ENCODE assay signal across 17 mouse cellular contexts in the genomic region with DNA sequence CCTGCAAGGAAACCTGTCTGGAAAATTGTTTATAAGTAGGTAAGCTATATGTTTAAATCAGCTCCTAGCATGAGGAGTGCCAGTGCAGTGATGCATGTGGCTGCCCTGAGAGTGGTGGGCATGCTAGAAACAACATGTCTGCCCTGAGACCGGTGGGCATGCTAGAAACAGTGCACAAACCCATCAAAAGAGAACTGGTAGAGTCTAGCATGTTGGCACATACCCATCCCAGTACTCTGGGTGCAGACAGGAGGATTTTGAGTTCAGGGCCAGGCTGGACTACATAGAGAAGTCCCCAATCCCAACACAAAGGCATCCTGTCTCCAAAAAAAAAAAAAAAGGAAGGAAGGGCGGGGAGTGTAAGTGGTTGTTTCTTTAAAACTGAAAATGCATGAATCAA. TPM values are rescaled to one million over a fixed set of nuclear protein-coding genes. Genes with fewer than 3 reads are reported as not detected.
"Had no signal": no experiment of that assay in that cellular context is flagged by ENCODE, and none has a peak within 500 bp of the region (broad histone marks: within the 10 kb centered on the region; RNA-seq: fewer than 3 reads in every experiment).

No protein-coding gene starts in this region.

- H3K9ac ChIP-seq: intestine, embryonic 15.5 days; limb, embryonic 13.5 days; liver, embryonic 14.5 days; lung, embryonic 14.5 days; midbrain, embryonic 13.5 days; neural tube, embryonic 12.5 days had no signal

- H3K36me3 ChIP-seq: intestine, embryonic 15.5 days; limb, embryonic 13.5 days; midbrain, embryonic 13.5 days; neural tube, embryonic 12.5 days had no signal

- H3K27ac ChIP-seq: intestine, embryonic 15.5 days; layer of hippocampus, adult 2 months; limb, embryonic 13.5 days; liver, embryonic 14.5 days; midbrain, embryonic 13.5 days; neural tube, embryonic 12.5 days had no signal

- ATAC-seq: intestine, embryonic 15.5 days; midbrain, embryonic 13.5 days had no signal

- H3K4me3 ChIP-seq: intestine, embryonic 15.5 days; layer of hippocampus, adult 2 months; limb, embryonic 13.5 days; midbrain, embryonic 13.5 days; myocyte; neural tube, embryonic 12.5 days had no signal

- H3K27me3 ChIP-seq: intestine, embryonic 15.5 days; midbrain, embryonic 13.5 days; neural tube, embryonic 12.5 days had no signal

- H3K4me2 ChIP-seq: intestine, embryonic 15.5 days; limb, embryonic 13.5 days; lung, embryonic 14.5 days; midbrain, embryonic 13.5 days; neural tube, embryonic 12.5 days had no signal

- H3K9me3 ChIP-seq: intestine, embryonic 15.5 days; limb, embryonic 13.5 days; midbrain, embryonic 13.5 days; neural tube, embryonic 12.5 days had no signal

- DNase-seq: kidney, adult 18-20 months; kidney, postnatal 10 days; kidney, postnatal 4 days; left cerebral cortex, postnatal 4 days; lung, embryonic 14.5 days; lung, postnatal 10 days; lung, postnatal 4 days; retina, postnatal 1 day; right cerebral cortex, postnatal 4 days; thymus, postnatal 14 days had no signal

- H3K4me1 ChIP-seq: intestine, embryonic 15.5 days; limb, embryonic 13.5 days; neural tube, embryonic 12.5 days had no signal

RNA-seq across cellular contexts. Expression of a gene that starts 25.9 kb away (rescaled TPM):
- polyA plus RNA-seq: myocyte had no signal
